Mouse (Mus musculus) cerebellum, adult 9-11 months (tissue): ENCODE data around the gene Ccdc57.
"Not testable (repeated sequence)": the region's sequence is repeated elsewhere in the genome, so short reads cannot be mapped to it uniquely, and the experiment has no call there.

Experiments
- DNase-seq: peaks from one replicate; pipeline ENCODE4 v3.0.0; 2022

Gene Ccdc57

DNA sequence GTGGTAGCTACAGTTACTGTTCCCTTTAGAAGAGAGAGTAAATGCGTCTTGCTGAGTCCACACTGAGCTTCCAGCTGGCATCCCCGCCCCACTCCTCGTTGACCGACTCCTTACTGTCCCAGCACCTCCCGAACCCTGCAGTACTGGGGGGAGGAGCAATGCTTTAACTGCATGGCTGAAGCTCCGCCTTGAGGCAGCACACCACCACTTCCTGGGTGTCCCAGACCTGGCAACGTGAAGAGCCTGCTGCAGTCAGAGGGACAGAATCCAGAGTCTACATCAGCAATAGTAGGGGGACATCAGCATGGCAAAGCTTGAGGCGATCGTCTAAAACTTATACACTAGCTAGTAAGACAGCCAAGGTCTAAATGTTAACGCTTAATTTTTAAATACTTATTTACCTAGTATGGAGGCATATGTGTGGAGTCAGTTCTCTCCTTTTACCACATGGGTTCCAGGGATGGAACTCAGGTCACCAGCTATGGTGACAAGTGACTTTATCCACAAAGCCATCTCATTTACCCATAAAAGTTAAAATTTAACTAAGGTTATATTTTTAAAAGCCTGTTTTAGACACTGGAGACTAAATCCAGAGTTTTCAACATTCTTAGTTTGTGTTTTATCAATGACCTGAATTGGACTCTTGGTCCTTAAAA, 30.1 kb downstream of the Ccdc57 start:
- DNase-seq: no peak

- no peak for DNase-seq
Measured at GRCm38 (mm10) chr11:120901729-120902486, 30.8 kb downstream of the Ccdc57 start.

- no peak for DNase-seq
Measured at GRCm38 (mm10) chr11:120900276-120901244, 32.1 kb downstream of the Ccdc57 start.

GRCm38 (mm10) chr11:120898114-120898548, 34.5 kb downstream of the Ccdc57 start:
- DNase-seq: no peak

- DNase-seq: no peak
Measured at GRCm38 (mm10) chr11:120895441-120895840, 37.2 kb downstream of the Ccdc57 start.

DNA sequence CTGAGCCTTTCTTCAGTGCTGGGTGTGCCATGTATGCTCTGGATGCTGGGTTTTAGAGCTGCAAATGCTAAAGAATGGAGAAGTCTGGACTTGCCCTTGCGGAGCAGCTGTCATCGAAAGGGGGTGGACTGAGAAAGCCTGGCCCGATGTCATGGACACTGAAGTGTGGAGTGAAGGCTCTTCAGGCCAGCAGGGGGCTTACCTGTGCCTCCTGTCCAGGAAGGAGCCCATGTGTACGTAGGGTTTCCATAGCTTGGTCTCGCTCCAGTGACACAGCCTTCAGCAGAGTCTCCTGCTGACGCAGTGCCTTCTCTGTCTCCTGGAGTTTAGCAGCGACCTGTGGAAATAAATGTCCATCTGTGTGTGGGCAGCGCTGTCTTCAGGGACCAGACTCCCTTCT, 38.3 kb downstream of the Ccdc57 start:
- no peak for DNase-seq

- no peak for DNase-seq
Measured at GRCm38 (mm10) chr11:120889216-120889615, 43.5 kb downstream of the Ccdc57 start.

DNA sequence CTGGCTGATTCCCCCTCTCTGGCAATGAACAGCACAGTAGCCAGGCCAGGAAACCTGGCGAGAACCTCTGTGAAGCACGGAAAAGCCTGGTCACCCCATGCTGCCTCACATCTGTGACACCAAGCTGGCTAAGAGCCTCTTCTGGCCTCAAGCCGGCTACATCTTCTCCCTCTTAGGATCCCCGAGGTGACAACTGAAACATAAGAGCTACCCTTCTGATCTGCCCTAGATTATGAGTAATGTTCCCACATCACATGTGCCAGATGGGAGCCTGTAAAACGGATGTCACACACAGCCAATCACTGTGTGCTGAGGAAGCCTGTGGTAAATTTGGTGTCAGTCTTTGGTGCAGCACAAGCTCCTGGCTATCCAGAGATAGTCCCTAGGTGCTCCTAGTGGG, 44.0 kb downstream of the Ccdc57 start:
- DNase-seq: no peak

DNA sequence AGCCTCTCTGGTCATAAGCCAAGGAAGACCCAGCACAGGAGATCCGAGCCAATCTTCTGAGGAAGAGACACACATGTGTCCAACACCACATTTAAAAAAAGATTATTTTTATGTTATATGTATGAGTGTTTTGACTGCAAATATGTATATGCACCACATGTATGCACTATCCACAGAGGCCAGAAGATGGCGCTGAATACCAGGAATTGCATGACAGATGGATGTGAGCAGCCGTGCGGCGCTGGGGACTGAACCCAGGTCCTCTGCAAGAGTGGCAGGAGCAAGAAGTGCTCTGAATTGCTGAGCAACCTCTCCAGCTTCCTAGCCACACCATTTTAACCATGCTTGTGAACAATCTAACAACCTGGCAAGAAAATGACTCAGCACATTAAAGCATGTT, 45.2 kb downstream of the Ccdc57 start:
- no peak for DNase-seq

- DNase-seq: no peak
Measured at GRCm38 (mm10) chr11:120886462-120886861, 46.2 kb downstream of the Ccdc57 start.

DNA sequence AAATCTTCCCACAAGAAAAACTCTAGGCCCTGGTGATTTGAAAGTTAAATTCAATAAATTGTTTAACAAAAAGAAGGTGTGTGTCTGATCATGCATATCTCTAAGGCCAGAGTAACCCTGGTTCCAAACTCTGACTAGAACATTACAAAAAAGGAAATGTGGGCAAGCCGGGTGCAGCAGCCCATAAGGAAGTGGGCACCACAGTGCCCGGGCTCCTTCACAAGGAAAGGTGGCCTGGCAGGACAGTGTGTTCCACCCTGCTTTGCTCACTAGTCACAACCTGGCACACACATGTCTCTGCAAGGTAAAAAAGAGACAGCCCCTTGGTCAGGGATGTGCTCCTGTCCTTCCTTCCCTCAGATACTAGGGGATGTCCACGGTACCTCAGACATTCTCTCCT, 49.1 kb downstream of the Ccdc57 start:
- DNase-seq: no peak

GRCm38 (mm10) chr11:120882931-120883330, 49.7 kb downstream of the Ccdc57 start:
- no peak for DNase-seq

GRCm38 (mm10) chr11:120873206-120873605, 59.5 kb downstream of the Ccdc57 start:
- no peak for DNase-seq

DNA sequence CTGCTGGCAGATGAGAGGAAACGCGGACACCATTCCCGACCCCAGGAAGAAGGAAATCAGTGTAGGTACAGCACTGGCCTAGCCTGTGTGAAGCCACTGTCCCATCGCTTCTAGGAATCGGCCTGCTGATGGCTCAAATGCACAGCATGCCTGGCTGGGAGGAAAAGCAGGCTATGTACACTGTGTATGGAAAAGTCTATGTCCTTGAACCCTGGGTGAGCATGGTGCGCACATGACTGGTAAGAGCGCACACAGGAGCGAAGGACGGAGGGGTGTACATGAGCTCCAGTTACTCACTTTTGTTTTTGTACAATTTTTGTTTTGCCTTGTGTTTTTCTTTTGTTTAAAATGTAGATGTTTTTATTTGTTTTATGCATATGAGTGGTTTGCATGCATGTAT, 61.2 kb downstream of the Ccdc57 start:
- DNase-seq: no peak

- no peak for DNase-seq
Measured at GRCm38 (mm10) chr11:120865816-120866215, 66.9 kb downstream of the Ccdc57 start.

GRCm38 (mm10) chr11:120862819-120863218, 69.9 kb downstream of the Ccdc57 start:
- no peak for DNase-seq

DNA sequence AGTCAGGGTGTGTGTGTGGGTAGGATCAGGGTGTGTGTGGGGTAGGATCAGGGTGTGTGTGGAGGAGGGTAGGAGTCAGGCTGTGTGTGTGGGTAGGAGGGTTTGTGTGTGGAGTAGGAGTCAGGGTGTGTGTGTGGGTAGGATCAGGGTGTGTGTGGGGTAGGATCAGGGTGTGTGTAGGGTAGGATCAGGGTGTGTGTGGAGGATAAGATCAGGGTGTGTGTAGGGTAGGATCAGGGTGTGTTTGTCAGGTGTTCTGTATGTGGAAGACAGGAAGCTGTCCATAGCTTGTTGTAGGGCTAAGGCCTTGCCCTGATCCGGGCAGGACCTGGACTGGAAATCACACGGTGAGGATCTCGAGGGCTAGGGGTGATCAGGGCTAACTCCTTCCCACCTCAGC, 76.7 kb downstream of the Ccdc57 start:
- not testable (repeated sequence) for DNase-seq

DNA sequence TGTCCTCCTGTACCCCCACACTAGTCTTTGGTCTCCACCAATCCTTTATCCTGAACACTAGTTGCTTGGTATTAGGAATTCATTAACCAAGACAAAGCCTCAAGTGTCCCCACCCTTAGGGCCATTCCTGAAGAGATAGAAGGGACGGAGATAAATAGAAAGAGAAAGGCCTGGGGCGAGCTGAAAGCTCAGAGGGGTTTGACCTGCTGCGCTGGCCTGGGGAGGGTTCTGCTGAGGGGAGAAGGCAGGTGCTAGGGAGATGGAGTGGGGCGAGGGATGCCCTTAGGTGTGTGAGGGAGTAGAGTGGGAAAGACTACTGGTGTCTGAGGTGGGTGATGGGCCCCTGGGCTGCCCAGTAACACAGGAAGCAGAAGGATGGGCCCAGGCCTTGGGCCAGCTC, 78.9 kb downstream of the Ccdc57 start:
- no peak for DNase-seq

- DNase-seq: no peak
Measured at GRCm38 (mm10) chr11:120853158-120853557, 79.5 kb downstream of the Ccdc57 start.

GRCm38 (mm10) chr11:120852083-120852935, 80.4 kb downstream of the Ccdc57 start:
- no peak for DNase-seq

DNA sequence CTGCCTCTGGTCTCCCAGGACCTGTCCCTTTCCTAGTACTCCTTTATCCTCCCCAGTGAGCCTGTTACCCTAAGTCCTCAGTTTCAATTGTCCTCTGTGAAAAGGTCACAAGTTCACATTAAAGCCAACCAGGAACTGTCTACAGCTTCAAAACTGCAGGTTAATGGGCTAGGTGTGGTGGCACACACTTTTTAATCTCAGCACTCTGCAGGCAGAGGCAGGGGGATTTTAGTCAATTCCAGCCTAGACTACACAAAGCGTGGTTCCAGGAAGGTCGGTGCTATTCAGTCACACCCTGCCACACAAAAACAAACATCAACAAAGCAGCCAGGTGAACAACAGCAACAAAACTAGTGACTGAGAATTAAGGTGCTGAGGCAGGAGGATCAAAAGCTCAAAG, 81.1 kb downstream of the Ccdc57 start:
- DNase-seq: no peak

GRCm38 (mm10) chr11:120851132-120851531, 81.5 kb downstream of the Ccdc57 start:
- DNase-seq: no peak
